In the genomic region with DNA sequence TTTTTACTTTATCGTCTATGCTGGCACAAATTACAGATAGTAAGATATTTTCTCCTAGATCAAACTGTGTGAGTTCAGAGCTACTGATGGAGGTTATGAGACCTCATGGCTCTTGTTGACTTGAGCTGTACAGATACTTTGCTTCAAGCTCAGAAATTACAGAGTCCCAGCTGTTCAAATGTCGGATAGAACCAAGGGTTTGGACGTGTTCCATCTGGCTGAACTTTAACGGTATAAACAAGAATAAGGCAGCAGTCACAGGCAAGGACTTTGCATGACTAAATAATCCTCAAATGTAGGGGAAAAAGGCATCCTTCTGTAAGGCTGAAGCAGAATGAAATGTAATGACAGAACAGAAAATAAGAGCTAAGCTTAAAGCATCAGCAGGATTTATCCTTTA, we compare ENCODE assay signal across 11 mouse cellular contexts.
A peak's percentile ranks its signal among the peaks of the same experiment; 100 is the strongest.
DNase-seq lines count a peak whose midpoint lies in the region; ATAC-seq lines count a peak whose summit lies in the region.
"Had no signal": no experiment of that assay in that cellular context is flagged by ENCODE, and none has a peak within 500 bp of the region (broad histone marks: within the 10 kb centered on the region; RNA-seq: fewer than 3 reads in every experiment).

No protein-coding gene starts in this region.

- ATAC-seq in embryonic facial prominence, embryonic 14.5 days (ENCODE audit: low read depth), result peak; percentile 75
- no peak for ATAC-seq in heart, embryonic 15.5 days (replicated peaks; ENCODE audit: insufficient number of reproducible peaks, insufficient read depth, low FRiP score, low read depth)
- peak; percentile 88; the same call in 1 of the 2 replicates for ATAC-seq in lung, embryonic 15.5 days (ENCODE audit: borderline replicate concordance, extremely low read depth, low FRiP score, low TSS enrichment)

- 38% methylated on average over 4 of the region's 4 CpGs for WGBS in embryonic facial prominence, embryonic 14.5 days
- 86% methylated on average over 4 of the region's 4 CpGs for WGBS in embryonic facial prominence, embryonic 10.5 days
- WGBS in heart, embryonic 15.5 days, result 43% methylated on average over 4 of the region's 4 CpGs
- WGBS in lung, embryonic 15.5 days, result 36% methylated on average over 4 of the region's 4 CpGs

- H3K4me2 ChIP-seq in embryonic facial prominence, embryonic 14.5 days (ENCODE audit: low read depth, low read length), result no peak overlapping the region
- no peak overlapping the region for H3K4me2 ChIP-seq in heart, embryonic 15.5 days
- no peak overlapping the region for H3K4me2 ChIP-seq in lung, embryonic 15.5 days
- H3K4me2 ChIP-seq: limb, embryonic 12.5 days had no signal

- DNase-seq in embryonic facial prominence, embryonic 14.5 days (ENCODE audit: low spot score), result peak; percentile 77
- no peak for DNase-seq in embryonic facial prominence, embryonic 10.5 days (ENCODE audit: low spot score)
- peak; percentile 12 to 19 for DNase-seq in left cerebral cortex, adult 18-20 months (ENCODE audit: low spot score in 2 of 2)
- no peak for DNase-seq in left cerebral cortex, postnatal 10 days (ENCODE audit: extremely low spot score in 1 of 2, low spot score in 2 of 2)
- DNase-seq in ovary, adult 18-20 months (ENCODE audit: low spot score), result no peak
- no peak for DNase-seq in thymus, postnatal 25 days
- DNase-seq: gastrocnemius, postnatal 10 days; right cerebral cortex, postnatal 14 days had no signal

- no peaks in the 10 kb centered on the region for H3K27me3 ChIP-seq in embryonic facial prominence, embryonic 14.5 days (replicated peaks; ENCODE audit: control insufficient read depth, insufficient read depth, low read length)
- no peaks in the 10 kb centered on the region for H3K27me3 ChIP-seq in embryonic facial prominence, embryonic 10.5 days (replicated peaks; ENCODE audit: low read depth, poor library complexity, severe bottlenecking)
- H3K27me3 ChIP-seq in heart, embryonic 15.5 days, result no peaks in the 10 kb centered on the region
- H3K27me3 ChIP-seq in lung, embryonic 15.5 days, result no peaks in the 10 kb centered on the region
- H3K27me3 ChIP-seq: limb, embryonic 12.5 days had no signal

- no peaks in the 10 kb centered on the region for H3K36me3 ChIP-seq in embryonic facial prominence, embryonic 14.5 days (ENCODE audit: control insufficient read depth, insufficient read depth, low read length)
- no peaks in the 10 kb centered on the region for H3K36me3 ChIP-seq in embryonic facial prominence, embryonic 10.5 days (replicated peaks)
- H3K36me3 ChIP-seq in heart, embryonic 15.5 days, result no peaks in the 10 kb centered on the region
- H3K36me3 ChIP-seq in lung, embryonic 15.5 days, result no peaks in the 10 kb centered on the region
- H3K36me3 ChIP-seq: limb, embryonic 12.5 days had no signal

- H3K27ac ChIP-seq in embryonic facial prominence, embryonic 14.5 days (replicated peaks; ENCODE audit: low read depth, low read length), result no peak overlapping the region
- H3K27ac ChIP-seq in embryonic facial prominence, embryonic 10.5 days (replicated peaks), result no peak overlapping the region
- 0 out of 2 replicates have a peak overlapping the region, but pooled peaks have one; percentile 3 for H3K27ac ChIP-seq in heart, embryonic 15.5 days
- H3K27ac ChIP-seq in lung, embryonic 15.5 days, result peak overlapping the region; percentile 41; the same call in 1 of the 2 replicates
- H3K27ac ChIP-seq: limb, embryonic 12.5 days had no signal

- H3K9me3 ChIP-seq in embryonic facial prominence, embryonic 14.5 days (ENCODE audit: control insufficient read depth, low read length), result 0 out of 2 replicates have a peak, but pooled peaks cover 3% of the 10 kb centered on the region
- no peaks in the 10 kb centered on the region for H3K9me3 ChIP-seq in embryonic facial prominence, embryonic 10.5 days
- no peaks in the 10 kb centered on the region for H3K9me3 ChIP-seq in heart, embryonic 15.5 days (replicated peaks)
- no peaks in the 10 kb centered on the region for H3K9me3 ChIP-seq in lung, embryonic 15.5 days
- H3K9me3 ChIP-seq: limb, embryonic 12.5 days had no signal

- no peak overlapping the region for H3K4me3 ChIP-seq in embryonic facial prominence, embryonic 14.5 days (ENCODE audit: low read depth, low read length)
- H3K4me3 ChIP-seq in embryonic facial prominence, embryonic 10.5 days, result no peak overlapping the region
- H3K4me3 ChIP-seq in heart, embryonic 15.5 days, result no peak overlapping the region
- no peak overlapping the region for H3K4me3 ChIP-seq in lung, embryonic 15.5 days
- H3K4me3 ChIP-seq: limb, embryonic 12.5 days had no signal

- intact Hi-C loops in left cerebral cortex, postnatal 10 days (cut with DNase I), result no loop called here

- no peak overlapping the region for H3K9ac ChIP-seq in embryonic facial prominence, embryonic 14.5 days (ENCODE audit: low read depth, low read length)
- H3K9ac ChIP-seq in heart, embryonic 15.5 days, result no peak overlapping the region
- no peak overlapping the region for H3K9ac ChIP-seq in lung, embryonic 15.5 days
- H3K9ac ChIP-seq: limb, embryonic 12.5 days had no signal

- H3K4me1 ChIP-seq in embryonic facial prominence, embryonic 14.5 days (ENCODE audit: control insufficient read depth, insufficient read depth, low read length), result no peaks in the 10 kb centered on the region
- H3K4me1 ChIP-seq in embryonic facial prominence, embryonic 10.5 days, result no peaks in the 10 kb centered on the region
- H3K4me1 ChIP-seq in heart, embryonic 15.5 days (replicated peaks), result no peaks in the 10 kb centered on the region
- H3K4me1 ChIP-seq in lung, embryonic 15.5 days, result peaks cover 5% of the 10 kb centered on the region; the same call in 1 of the 2 replicates
- H3K4me1 ChIP-seq: limb, embryonic 12.5 days had no signal

Comparison
In these comparisons a context has a peak if more than half of its experiments do, and no peak if none do; other contexts are left out.
1. DNase-seq: peak in embryonic facial prominence, embryonic 14.5 days (single experiment) and left cerebral cortex, adult 18-20 months (2 of 2); none in embryonic facial prominence, embryonic 10.5 days (single experiment), left cerebral cortex, postnatal 10 days (0 of 2), ovary, adult 18-20 months (single experiment) and thymus, postnatal 25 days (single experiment).
2. H3K27ac ChIP-seq: peak in heart, embryonic 15.5 days (single experiment) and lung, embryonic 15.5 days (single experiment); none in embryonic facial prominence, embryonic 14.5 days (single experiment) and embryonic facial prominence, embryonic 10.5 days (single experiment).